Mouse (Mus musculus) bone marrow, adult 2 months (tissue): ENCODE data around the gene Card14. TPM values are rescaled to one million over a fixed set of nuclear protein-coding genes. Genes with fewer than 3 reads are reported as not detected.

Source experiments
- H3K27ac ChIP-seq: fragments of 200-500 bp; 2 replicates; pipeline ENCODE4 v1.5.1; 2012; ENCODE audit warnings: low read depth, mild to moderate bottlenecking, control low read depth, inconsistent platforms, low read length; ENCODE audit not compliant: control insufficient read depth, poor library complexity, insufficient read depth
- H3K4me1 ChIP-seq: fragments of 200-500 bp; 2 replicates; pipeline ENCODE4 v1.6.1; 2011; ENCODE audit warnings: low read length; ENCODE audit not compliant: control insufficient read depth, insufficient read depth
- H3K4me3 ChIP-seq: fragments of 200-500 bp; replicated peaks from 2 replicates; pipeline ENCODE3; 2011; ENCODE audit warnings: mild to moderate bottlenecking, low read depth, low read length, control low read depth; ENCODE audit not compliant: control insufficient read depth
- CTCF ChIP-seq: fragments of 200-500 bp; IDR thresholded peaks from 2 replicates; pipeline ENCODE4 v1.5.1; 2011; ENCODE audit warnings: low read length, control low read depth; ENCODE audit not compliant: control insufficient read depth, insufficient read depth
- POLR2A ChIP-seq: fragments of 200-500 bp; IDR thresholded peaks from 2 replicates; pipeline ENCODE4 v1.6.1; 2011; ENCODE audit warnings: low read depth, mild to moderate bottlenecking, control low read depth, low read length, borderline replicate concordance; ENCODE audit not compliant: control insufficient read depth
- WGBS: fragments of 180-500 bp; shearing (Covaris S2); methylation state at CpG from one replicate; pipeline ENCODE4 v1.1.7; 2018; 5-methylcytosine and 5-hydroxymethylcytosine counted together
- polyA plus RNA-seq: library from polyadenylated mRNA; stranded (reverse); fragments of >200 nt; gene quantifications from 2 replicates; pipeline ENCODE4 v1.2.4, GENCODE M21; 2011; ENCODE audit warnings: low replicate concordance; ENCODE audit not compliant: missing spikeins, insufficient read depth, insufficient read length

Card14 gene
- polyA plus RNA-seq, 1 experiment = not detected

DNA sequence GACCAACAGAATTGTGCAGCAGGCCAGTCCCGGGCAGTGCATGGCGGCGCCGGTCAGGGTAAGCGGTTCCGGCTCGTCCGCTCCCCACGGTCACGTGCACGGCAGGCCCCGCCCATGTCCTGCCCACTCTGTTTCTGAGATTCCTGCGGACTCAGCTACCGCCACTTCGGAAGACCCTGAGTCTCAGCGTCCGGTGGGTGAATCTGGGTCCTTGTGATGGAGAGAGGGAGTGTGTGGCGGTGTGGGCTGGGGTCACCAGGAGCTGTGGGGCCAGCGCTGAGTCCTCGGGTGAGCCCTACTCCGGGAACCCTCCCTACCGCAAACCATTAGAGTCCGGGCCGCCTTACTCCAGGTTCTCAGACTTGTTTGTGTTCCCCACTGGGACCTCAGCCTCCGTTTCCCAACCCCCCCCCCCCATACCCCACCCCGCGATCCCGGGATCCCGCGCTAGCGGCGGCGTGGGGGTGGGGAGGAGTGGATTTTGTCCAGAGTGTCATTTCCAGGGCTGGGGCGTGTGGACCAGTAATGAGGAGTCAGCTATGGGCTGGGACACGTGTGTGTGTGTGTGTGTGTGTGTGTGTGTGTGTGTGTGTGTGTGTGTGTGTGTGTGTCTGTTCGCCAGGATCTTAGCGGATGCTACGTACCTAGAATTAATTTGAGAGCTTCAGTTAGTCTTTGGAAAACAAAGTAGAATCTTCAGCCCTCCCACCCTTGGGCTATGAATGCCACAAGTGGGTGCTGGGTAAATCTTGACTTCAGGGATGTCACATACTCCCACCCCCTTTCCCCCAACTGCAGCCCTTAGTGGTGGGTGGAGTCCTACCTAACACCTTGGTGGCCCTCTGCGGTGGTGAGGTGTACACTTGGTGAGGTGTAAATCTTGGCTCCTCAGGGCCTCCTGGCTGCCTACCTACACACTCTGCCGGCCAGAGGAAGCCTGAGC lies 48.1 kb downstream of the Card14 start, which contains the start of the genes Sgsh and Slc26a11:
Gene Sgsh, minus strand, starts transcription at position 94 of the 943 bp plus-strand sequence.
Gene Slc26a11, plus strand, starts transcription at position 115 of the 943 bp plus-strand sequence.
- H3K4me1 ChIP-seq = peaks cover 16% of the 10 kb centered on the region
- 3% methylated on average over 40 of the region's 40 CpGs for WGBS

DNA sequence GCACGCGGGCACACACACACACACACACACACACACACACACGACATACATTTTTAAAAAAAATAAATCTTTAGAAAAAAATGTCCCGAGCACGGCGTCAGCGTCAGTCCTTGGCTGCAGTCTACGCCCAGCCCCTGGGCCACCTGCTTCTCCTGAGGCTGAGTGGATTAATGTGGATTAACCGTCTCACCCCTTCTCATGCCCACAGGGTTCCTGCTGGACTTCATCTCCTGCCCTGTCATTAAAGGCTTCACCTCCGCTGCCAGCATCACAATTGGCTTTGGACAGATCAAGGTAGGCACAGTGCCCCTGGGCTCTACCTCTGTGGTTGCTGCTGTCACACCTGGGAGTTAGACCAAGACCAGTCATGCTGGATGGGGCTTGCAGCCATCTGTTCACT lies 51.5 kb downstream of the Card14 start:
- WGBS = 90% methylated on average over 10 of the region's 10 CpGs
- no peak overlapping the region for H3K27ac ChIP-seq
- no peak overlapping the region for H3K4me3 ChIP-seq
- no peak for TF ChIP-seq CTCF
- TF ChIP-seq POLR2A = no peak
- peaks cover 4% of the 10 kb centered on the region; the same call in 1 of the 2 replicates for H3K4me1 ChIP-seq

More for the DNA sequence above, 48.1 kb downstream of the Card14 start, which contains the start of the genes Sgsh and Slc26a11:
- TF ChIP-seq POLR2A (peak; percentile 81), CTCF (no peak)
- Histone ChIP-seq H3K27ac (peak within 1 kb of the TSS; percentile 89), H3K4me3 (peak within 1 kb of the TSS; percentile 91)

DNA sequence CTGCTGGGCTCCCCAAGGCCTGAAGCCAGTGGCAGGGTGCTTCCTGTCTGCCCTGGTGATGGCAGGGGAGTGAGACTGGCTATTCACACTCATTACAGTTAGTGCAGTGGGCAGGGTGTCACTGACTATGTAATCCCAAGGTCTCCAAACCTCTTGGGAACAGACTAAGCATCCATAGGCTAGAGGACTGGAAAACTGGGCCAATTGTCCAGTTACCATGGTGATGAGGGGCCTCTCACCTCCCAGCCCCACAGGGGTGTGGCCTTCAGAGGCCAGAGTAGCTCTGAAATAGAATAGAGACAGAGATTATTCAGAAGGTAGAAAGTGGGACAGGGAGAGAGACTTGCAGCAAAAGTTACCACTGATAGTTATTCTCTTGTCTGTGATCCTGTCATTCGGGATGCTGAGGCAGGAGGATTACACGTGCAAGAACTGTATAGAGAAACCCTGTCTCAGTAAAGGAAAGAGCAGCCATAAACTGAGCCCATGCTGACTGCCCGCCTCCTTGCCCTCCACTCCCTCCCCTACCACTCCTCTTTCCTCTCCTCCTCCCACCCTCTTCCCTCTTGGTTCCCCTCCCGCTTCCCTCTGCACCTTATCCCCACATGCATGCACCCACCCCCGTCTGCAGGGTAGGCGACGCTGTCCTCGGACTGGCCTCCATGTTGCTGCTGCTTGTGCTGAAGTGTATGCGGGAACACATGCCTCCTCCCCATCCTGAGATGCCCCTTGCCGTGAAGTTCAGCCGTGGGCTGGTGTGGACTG lies 55.4 kb downstream of the Card14 start:
- no peak overlapping the region for H3K4me3 ChIP-seq
- TF ChIP-seq POLR2A (no peak), CTCF (no peak)
- H3K4me1 ChIP-seq = no peaks in the 10 kb centered on the region
- no peak overlapping the region for H3K27ac ChIP-seq
- WGBS = 38% methylated on average over 11 of the region's 11 CpGs

DNA sequence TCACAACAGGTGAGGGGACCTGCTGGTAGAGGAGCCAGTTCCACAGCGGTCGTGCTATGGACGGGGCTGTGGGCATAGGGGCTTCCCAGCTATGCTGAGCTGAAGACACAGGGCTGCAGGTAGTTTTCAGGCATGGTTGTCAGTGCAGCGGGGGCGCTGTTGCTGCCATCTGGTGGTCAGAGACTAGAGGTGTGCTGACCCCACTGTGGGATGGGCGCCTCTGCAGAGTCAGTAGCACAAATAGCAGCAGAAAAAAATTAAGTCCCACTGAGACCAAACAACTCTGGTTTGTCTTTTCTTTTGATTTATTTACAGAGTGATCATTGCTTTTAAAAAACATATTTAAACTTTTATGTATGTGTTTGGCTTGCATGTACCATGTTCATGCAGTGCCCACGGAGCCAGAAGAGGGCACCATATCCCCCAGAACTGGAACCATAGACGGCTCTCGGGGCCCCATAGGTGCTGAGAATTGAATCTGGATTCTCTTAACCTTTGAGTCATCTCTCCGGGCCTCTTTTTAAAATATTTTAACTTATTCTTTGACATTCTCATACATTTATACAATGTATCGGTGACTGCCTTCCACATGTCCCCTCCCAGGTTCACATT lies 56.1 kb downstream of the Card14 start:
- no peaks in the 10 kb centered on the region; the same call in 1 of the 2 replicates for H3K4me1 ChIP-seq
- H3K27ac ChIP-seq = no peak overlapping the region
- no peak for TF ChIP-seq POLR2A
- peak; percentile 96 for TF ChIP-seq CTCF
- WGBS = 30% methylated on average over 11 of the region's 11 CpGs
- no peak overlapping the region for H3K4me3 ChIP-seq

DNA sequence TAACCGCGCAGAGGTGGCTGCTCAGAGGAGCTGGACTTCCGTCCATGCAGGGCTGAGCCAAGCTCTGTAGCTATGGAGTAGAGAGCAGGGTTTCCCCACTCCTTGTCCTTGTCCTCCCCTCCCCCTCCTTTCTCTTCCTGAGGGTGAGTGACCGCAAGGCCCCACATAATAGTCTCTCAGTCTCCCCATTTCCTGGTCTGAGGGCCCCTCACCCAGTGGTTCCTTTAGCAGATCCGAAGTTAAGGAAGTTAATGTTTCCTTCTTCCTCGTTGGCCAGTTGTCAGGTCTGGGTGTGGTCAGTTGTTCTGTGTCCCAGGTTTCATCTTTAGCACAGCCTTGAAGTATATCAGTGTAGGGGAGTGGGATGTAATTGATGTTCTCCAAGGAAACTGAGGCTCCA lies 67.9 kb downstream of the Card14 start:
- Histone ChIP-seq H3K27ac (peak overlapping the region; percentile 22), H3K4me3 (no peak overlapping the region), H3K4me1 (peaks cover 10% of the 10 kb centered on the region; the same call in 1 of the 2 replicates)
- 34% methylated on average over 6 of the region's 6 CpGs for WGBS
- no peak for TF ChIP-seq POLR2A
- TF ChIP-seq CTCF = no peak

GRCm38 (mm10) chr11:119377326-119377725 lies 69.8 kb downstream of the Card14 start:
- 56% methylated on average over 11 of the region's 11 CpGs for WGBS
- Histone ChIP-seq H3K27ac (peak overlapping the region; percentile 83), H3K4me1 (peaks cover 10% of the 10 kb centered on the region; the same call in 1 of the 2 replicates), H3K4me3 (no peak overlapping the region)
- TF ChIP-seq CTCF (no peak), POLR2A (no peak)

DNA sequence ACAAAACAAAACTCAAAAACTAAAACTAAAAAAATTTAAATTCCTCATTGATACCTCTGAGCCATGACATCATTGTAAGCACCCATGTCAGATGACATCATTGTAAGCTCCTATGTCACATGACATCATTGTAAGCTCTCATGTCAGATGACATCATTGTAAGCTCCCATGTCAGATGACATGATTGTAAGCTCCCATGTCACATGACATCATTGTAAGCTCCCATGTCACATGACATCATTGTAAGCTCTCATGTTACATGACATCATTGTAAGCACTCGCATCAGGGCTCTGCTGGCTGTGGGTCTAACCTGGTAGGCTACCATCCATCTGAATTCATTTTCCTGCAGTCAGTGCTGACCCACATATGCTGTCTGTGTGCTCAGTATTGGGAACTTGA lies 71.0 kb downstream of the Card14 start:
- Histone ChIP-seq H3K4me3 (no peak overlapping the region), H3K4me1 (peaks cover 10% of the 10 kb centered on the region), H3K27ac (no peak overlapping the region)
- TF ChIP-seq POLR2A (no peak), CTCF (no peak)
- WGBS = 91% methylated on average over 1 of the region's 1 CpGs
